Mouse (Mus musculus) lung, postnatal 0 days (tissue): ENCODE measurements around the gene Pnpla2.

Source experiments
- CTCF ChIP-seq: IDR thresholded peaks from 2 replicates; pipeline ENCODE4 v1.5.1; 2016; ENCODE audit warnings: antibody characterized with exemption, mild to moderate bottlenecking
- EP300 ChIP-seq: IDR thresholded peaks from 2 replicates; pipeline ENCODE4 v1.6.1; 2016; ENCODE audit warnings: antibody characterized with exemption, mild to moderate bottlenecking, control low read depth

DNA sequence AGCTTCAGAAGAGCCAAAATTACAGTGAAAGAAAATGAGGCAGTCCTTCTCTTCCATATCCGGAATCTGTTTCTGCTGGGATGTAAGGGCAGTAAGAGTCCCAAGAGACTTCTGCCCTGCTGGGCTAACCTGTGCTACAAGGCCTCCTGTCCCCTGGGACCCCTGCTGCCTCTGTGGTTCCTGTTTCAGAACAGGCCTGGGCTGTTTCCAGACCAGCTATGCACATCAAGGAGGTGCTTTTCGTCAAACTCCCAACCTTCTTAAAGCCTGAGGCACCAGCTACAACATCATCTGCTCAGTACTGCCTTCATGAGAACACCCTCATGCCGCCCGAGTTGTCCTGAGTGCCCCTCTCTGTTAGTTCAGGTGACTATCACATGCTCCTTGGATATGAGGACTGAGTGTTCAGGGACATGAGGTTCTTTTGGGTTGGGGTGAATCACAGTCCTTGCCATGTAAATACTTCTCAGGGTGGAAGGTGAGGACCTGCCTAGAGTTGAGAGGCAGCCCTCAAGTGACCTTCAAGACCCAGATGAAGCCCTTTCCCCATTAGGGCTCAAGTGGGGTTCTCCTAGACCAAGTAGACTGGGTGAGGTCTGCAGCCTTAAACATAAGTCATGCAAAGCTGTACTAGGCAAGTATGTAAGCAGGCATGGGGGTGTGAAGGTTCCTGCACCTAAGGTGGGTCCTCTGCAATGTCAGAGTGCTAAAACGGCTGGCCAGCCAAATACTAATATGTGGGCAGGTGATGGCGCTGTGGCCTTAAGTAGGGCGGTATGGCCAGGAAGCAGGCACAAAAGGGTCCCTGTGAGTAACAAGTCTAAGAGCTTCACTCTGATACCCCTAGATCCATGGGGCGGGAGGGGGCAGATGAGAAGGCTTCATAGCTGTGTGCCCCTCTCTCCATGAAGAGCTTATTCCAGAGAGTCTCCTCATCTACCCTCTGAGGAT, 37.0 kb upstream of the Pnpla2 start:
- TF ChIP-seq EP300: peak; percentile 86
- TF ChIP-seq CTCF: peak; percentile 30
